Mouse (Mus musculus) C2C12 (cell line): ENCODE results near the gene Slc25a19. TPM values are rescaled to one million over a fixed set of nuclear protein-coding genes. Genes with fewer than 3 reads are reported as not detected.

Experiments used
- H3K27me3 ChIP-seq: one replicate; pipeline ENCODE4 v1.6.1; 2011; ENCODE audit not compliant: control insufficient read depth, insufficient read depth, insufficient read length
- H3K36me3 ChIP-seq: one replicate; pipeline ENCODE4 v1.6.1; 2011; ENCODE audit not compliant: control insufficient read depth, insufficient read depth
- H3K4me3 ChIP-seq: one replicate; pipeline ENCODE4 v1.5.1; 2011; ENCODE audit warnings: mild to moderate bottlenecking, control low read depth; ENCODE audit not compliant: poor library complexity, insufficient read depth, severe bottlenecking
- H3K79me2 ChIP-seq: one replicate; pipeline ENCODE4 v1.6.1; 2011; ENCODE audit not compliant: control insufficient read depth, insufficient read depth
- H3K79me3 ChIP-seq: one replicate; pipeline ENCODE4 v1.6.1; 2011; ENCODE audit warnings: low read depth, control low read depth
- H3ac ChIP-seq: one replicate; pipeline ENCODE3; 2011; ENCODE audit warnings: low read depth; ENCODE audit not compliant: control insufficient read depth, insufficient read length
- CEBPB ChIP-seq: IDR thresholded peaks from one replicate; pipeline ENCODE4 v1.6.1; 2011; ENCODE audit warnings: low read depth, mild to moderate bottlenecking, control low read depth, moderate library complexity
- CTCF ChIP-seq: IDR thresholded peaks from one replicate; pipeline ENCODE4 v1.5.1; 2011; ENCODE audit not compliant: control insufficient read depth, insufficient read depth, insufficient read length
- FOSL1 ChIP-seq: IDR thresholded peaks from one replicate; pipeline ENCODE4 v1.8.0; 2011; ENCODE audit warnings: mild to moderate bottlenecking, low read length; ENCODE audit not compliant: poor library complexity, insufficient read depth, severe bottlenecking
- MAX ChIP-seq: IDR thresholded peaks from one replicate; pipeline ENCODE4 v1.6.1; 2011; ENCODE audit warnings: mild to moderate bottlenecking, control low read depth
- MYOD1 ChIP-seq: IDR thresholded peaks from one replicate; pipeline ENCODE4 v1.6.1; 2011; ENCODE audit warnings: low read depth; ENCODE audit not compliant: control insufficient read depth, insufficient read length
- MYOG ChIP-seq: IDR thresholded peaks from one replicate; pipeline ENCODE4 v1.6.1; 2011; ENCODE audit not compliant: control insufficient read depth, insufficient read length; ENCODE audit errors: extremely low read depth
- USF1 ChIP-seq: IDR thresholded peaks from one replicate; pipeline ENCODE4 v1.6.1; 2011; ENCODE audit warnings: low read depth, mild to moderate bottlenecking, control low read depth, moderate library complexity
- polyA plus RNA-seq: library from polyadenylated mRNA; unstranded; fragments of >200 nt; fragmentation: generic; extraction: Trizol; gene quantifications from one replicate; pipeline ENCODE4 v1.2.1, GENCODE M21; 2012; ENCODE audit warnings: missing spikeins

Gene Slc25a19
- polyA plus RNA-seq, 1 experiment: 13.7 TPM

GRCm38 (mm10) chr11:115614346-115615107 lies 13.6 kb downstream of the Slc25a19 start:
- no peak for TF ChIP-seq CEBPB
- TF ChIP-seq CTCF: no peak
- TF ChIP-seq MYOD1: no peak
- no peak for TF ChIP-seq USF1
- TF ChIP-seq MAX: no peak
- no peak for TF ChIP-seq MYOG
- TF ChIP-seq FOSL1: no peak
- Histone ChIP-seq H3ac (no peak overlapping the region), H3K79me3 (no peaks in the 10 kb centered on the region), H3K36me3 (peaks cover 3% of the 10 kb centered on the region), H3K27me3 (no peaks in the 10 kb centered on the region), H3K4me3 (no peak overlapping the region), H3K79me2 (no peaks in the 10 kb centered on the region)

GRCm38 (mm10) chr11:115613138-115613945 lies 14.8 kb downstream of the Slc25a19 start:
- TF ChIP-seq CTCF: no peak
- no peak for TF ChIP-seq USF1
- TF ChIP-seq CEBPB: no peak
- no peak for TF ChIP-seq MYOG
- no peak for TF ChIP-seq FOSL1
- TF ChIP-seq MYOD1: no peak
- no peak for TF ChIP-seq MAX
- Histone ChIP-seq H3K27me3 (no peaks in the 10 kb centered on the region), H3K4me3 (peak overlapping the region; percentile 59), H3K79me3 (no peaks in the 10 kb centered on the region), H3K79me2 (no peaks in the 10 kb centered on the region), H3K36me3 (peaks cover 8% of the 10 kb centered on the region), H3ac (peak overlapping the region; percentile 76)

- no peaks in the 10 kb centered on the region for H3K79me3 ChIP-seq
- H3K79me2 ChIP-seq: no peaks in the 10 kb centered on the region
- peaks cover 14% of the 10 kb centered on the region for H3K36me3 ChIP-seq
- peak within 1 kb of the TSS; percentile 76 for H3ac ChIP-seq
- H3K27me3 ChIP-seq: no peaks in the 10 kb centered on the region
- TF ChIP-seq USF1 (no peak), CTCF (peak; percentile 94), CEBPB (no peak), MYOG (no peak), MYOD1 (no peak), FOSL1 (no peak), MAX (no peak)
- H3K4me3 ChIP-seq: peak within 1 kb of the TSS; percentile 59
Observed at GRCm38 (mm10) chr11:115612410-115613137, 15.5 kb downstream of the Slc25a19 start, which contains the start of gene Mif4gd. Gene Mif4gd, minus strand, starts transcription at chr11:115612969.

DNA sequence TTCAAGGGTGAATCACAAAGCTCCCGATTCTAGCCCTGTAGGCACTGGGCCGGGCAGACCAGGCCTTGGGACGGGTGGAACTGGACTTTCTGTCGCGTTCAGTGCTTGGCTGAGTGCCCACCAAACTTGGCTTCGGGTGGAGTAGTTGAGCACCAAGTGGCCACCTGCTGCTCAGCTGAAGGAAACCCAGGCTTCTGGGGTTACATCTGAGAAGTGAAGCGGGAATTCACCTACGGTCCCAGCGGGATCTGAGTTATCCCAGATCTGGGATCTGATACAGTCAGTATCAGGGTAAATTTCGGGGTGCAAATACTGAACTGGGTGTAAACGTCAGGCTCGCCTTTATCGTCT lies 16.1 kb downstream of the Slc25a19 start:
- TF ChIP-seq MAX (no peak), CTCF (no peak), USF1 (no peak), FOSL1 (no peak), CEBPB (no peak)

DNA sequence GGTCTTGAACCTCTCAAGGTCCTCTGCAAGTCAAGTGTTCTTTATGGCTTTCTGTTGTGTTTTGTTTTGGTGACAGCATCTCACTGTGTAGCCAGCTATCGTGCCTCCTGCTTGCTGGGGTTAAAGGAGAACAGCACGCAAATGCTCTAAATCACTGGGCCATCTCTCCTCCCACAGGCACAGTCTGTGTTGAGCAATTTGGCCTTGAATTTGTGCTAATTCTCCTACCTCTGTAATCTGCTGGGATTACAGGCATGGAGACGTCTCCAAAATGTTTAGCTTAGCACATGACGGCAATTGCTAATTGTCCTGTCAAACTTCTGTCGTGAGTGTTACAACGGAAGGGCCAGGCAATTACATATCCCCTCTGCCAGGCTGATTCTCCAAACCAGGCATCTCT lies 16.9 kb downstream of the Slc25a19 start:
- Histone ChIP-seq H3K79me3 (peaks cover 2% of the 10 kb centered on the region), H3ac (no peak overlapping the region), H3K27me3 (no peaks in the 10 kb centered on the region), H3K79me2 (peaks cover 1% of the 10 kb centered on the region), H3K36me3 (peaks cover 26% of the 10 kb centered on the region), H3K4me3 (no peak overlapping the region)
- TF ChIP-seq CEBPB: no peak
- TF ChIP-seq MYOG: no peak
- TF ChIP-seq CTCF: no peak
- TF ChIP-seq MYOD1: no peak
- TF ChIP-seq USF1: no peak
- no peak for TF ChIP-seq MAX
- no peak for TF ChIP-seq FOSL1

More for the DNA sequence above, 16.1 kb downstream of the Slc25a19 start:
- Histone ChIP-seq H3K79me2 (no peaks in the 10 kb centered on the region), H3K4me3 (peak overlapping the region; percentile 59), H3K27me3 (no peaks in the 10 kb centered on the region), H3K79me3 (no peaks in the 10 kb centered on the region), H3ac (peak overlapping the region; percentile 52), H3K36me3 (peaks cover 18% of the 10 kb centered on the region)
